Mouse (Mus musculus): Measurements from ENCODE around the gene Vrk1.

The Vrk1 gene

DNA sequence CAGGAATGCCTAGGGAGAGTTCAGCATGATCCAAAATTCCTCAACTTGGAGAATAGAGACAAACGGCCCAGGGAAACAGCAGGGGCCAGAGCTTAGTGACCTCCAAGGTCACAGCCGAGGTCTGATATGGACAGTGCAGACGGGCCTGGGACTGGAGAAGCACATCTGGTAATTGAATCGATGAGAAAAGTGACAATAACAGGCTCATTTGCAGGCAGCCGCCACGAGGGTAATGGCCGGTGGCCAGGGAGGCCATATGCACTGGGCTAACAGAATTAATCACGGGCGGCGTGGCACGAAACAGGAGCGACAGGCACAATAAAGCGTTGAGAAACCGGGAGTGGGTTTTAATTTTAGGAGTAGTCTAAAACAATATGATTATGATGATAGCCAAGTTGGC, 113.2 kb downstream of the Vrk1 start:
- no peak for DNase-seq (ENCODE audit: low spot score in 2 of 2)

DNA sequence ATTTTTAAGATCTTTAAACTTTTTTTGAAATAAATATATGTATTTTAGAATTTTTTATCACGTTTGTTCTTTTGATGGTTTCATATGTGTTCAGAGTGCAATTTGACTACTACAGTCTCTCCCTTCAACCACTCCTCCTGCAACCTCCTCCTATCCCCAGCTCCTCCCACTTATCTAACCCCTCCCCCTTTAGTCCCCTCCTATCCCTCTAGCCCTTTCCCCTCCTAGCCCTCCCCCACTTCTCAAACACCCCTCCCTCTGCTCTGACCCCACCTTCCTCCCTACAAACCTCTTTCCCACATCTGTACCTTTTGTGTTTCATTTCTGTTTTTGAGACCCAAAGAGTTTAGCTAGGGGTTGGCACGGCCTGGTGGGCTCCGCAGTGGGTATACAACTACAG, 114.6 kb downstream of the Vrk1 start:
- DNase-seq (ENCODE audit: low spot score in 2 of 2), result no peak
